Mouse (Mus musculus): ENCODE results near the gene Ppp1r10.

DNA sequence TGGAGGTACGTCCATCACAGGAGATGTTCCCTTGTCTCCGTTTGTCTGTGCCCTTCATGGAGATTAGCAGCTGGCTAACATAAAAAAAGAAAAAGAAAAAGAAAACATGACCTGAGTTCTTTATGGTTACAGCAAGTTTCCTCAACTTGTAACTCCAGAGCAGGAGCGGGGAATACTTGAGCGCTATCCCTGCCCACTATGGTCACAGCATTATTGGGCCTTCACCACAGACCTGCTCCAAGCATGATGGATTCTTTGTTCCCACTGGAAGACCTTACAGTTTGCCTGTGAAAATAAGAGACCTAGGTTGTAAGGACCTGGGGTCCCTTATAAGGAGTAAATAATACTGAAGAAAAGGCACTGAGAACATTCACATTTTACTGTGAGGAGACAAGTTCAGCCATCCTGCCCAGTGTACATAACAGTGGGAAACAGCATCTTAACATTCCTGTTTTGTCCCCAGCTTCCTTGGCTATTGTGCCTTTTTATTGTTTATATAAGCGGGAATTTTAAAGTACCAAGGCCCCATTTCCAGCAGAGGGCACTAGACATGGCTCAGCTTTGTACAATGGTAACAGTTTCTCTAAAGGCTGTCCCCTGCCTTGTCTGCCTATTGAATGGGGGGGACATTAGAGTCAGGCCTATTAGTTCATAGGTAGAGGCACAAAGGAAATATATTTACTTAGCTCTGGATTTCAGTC is 4.8 kb downstream of the Ppp1r10 start:
- TF ChIP-seq CTCF (IDR thresholded peaks at IDR 0.05; ENCODE audit: borderline replicate concordance, insufficient read depth, low read depth, low read length) (no peak), POLR2A (IDR thresholded peaks at IDR 0.05; ENCODE audit: borderline replicate concordance, insufficient read depth, low read length) (no peak)
